Mouse (Mus musculus) small intestine, adult 2 months (tissue): Measurements from ENCODE around the gene Rfxank.

Experiments
- CTCF ChIP-seq: fragments of 200-500 bp; IDR thresholded peaks from 2 replicates; pipeline ENCODE4 v1.5.1; 2012; ENCODE audit warnings: low read depth, mild to moderate bottlenecking, control low read depth, inconsistent platforms, low read length, moderate library complexity, mixed read lengths; ENCODE audit not compliant: insufficient replicate concordance, insufficient read length; ENCODE audit errors: extremely low read depth
- POLR2A ChIP-seq: fragments of 200-500 bp; IDR thresholded peaks from 2 replicates; pipeline ENCODE4 v1.6.1; 2012; ENCODE audit warnings: low read depth, mild to moderate bottlenecking, control low read depth, inconsistent platforms, low read length, moderate library complexity

DNA sequence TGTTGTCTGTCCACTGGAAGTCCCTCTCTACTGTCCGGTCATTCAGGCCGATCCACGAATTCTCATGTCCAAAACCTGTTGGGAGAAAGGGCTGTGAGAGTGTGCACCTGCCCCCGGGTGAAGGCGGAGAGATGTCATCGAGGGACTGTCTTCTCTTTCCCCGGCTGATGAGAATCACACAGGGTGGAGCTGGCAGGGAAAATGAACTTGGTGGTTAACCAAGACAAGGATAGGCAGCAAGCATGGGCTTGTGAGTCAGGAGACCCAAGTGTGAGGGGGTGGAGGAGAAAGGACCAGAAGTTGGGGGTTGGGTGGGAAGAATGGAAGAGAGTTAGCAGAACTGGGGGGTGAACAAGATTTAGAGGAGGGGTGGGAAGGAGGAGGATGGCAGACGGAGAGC lies 38.7 kb downstream of the Rfxank start:
- TF ChIP-seq CTCF (no peak), POLR2A (no peak)
